Mouse (Mus musculus) heart, adult 2 months (tissue): ENCODE results near the gene Gm10118.

Source experiments
- CTCF ChIP-seq: fragments of 200-600 bp; IDR thresholded peaks from 2 replicates; pipeline ENCODE4 v1.8.1; 2022; ENCODE audit warnings: antibody characterized with exemption, mild to moderate bottlenecking, moderate library complexity
- EP300 ChIP-seq: fragments of 200-500 bp; IDR thresholded peaks from 2 replicates; pipeline ENCODE4 v1.6.1; 2011; ENCODE audit warnings: low read depth, low read length, control low read depth; ENCODE audit not compliant: insufficient read depth

GRCm38 (mm10) chr10:63894612-63895011 is 32.6 kb downstream of the Gm10118 start:
- no peak for TF ChIP-seq CTCF
- TF ChIP-seq EP300 = no peak
